In genomic region chr7:3411160-3411941, GRCm38 (mm10) we compare ENCODE assay signal across 8 mouse cellular contexts. TPM values are rescaled to one million over a fixed set of nuclear protein-coding genes. Genes with fewer than 3 reads are reported as not detected.
DNase-seq lines count a peak whose midpoint lies in the region; ATAC-seq and TF ChIP-seq lines count a peak whose summit lies in the region.

No protein-coding gene starts in this region.

- DNase-seq in gastrocnemius, adult 2 months: peak; percentile 28
- no peak for DNase-seq in gastrocnemius, adult 18-20 months (ENCODE audit: low spot score)
- DNase-seq in MN1 (ENCODE audit: low spot score): peak; percentile 86
- DNase-seq in limb, embryonic 14.5 days (ENCODE audit: low spot score): peak; percentile 79
- peak; percentile 34 to 56 for DNase-seq in natural killer cell, adult 2 months (ENCODE audit: low spot score in 2 of 2)
- DNase-seq in urinary bladder, postnatal 36 days (ENCODE audit: low spot score in 2 of 2): no peak

- H3K9ac ChIP-seq in hindbrain, embryonic 12.5 days: peak overlapping the region; percentile 45
- H3K9ac ChIP-seq in limb, embryonic 14.5 days (ENCODE audit: low read depth, low read length, severe bottlenecking): peak overlapping the region; percentile 31; the same call in 1 of the 2 replicates

- TF ChIP-seq CTCF in gastrocnemius, adult 2 months (IDR thresholded peaks at IDR 0.05): no peak
- no peak for TF ChIP-seq CTCF in cortical plate, adult 2 months (IDR thresholded peaks at IDR 0.05; ENCODE audit: extremely low read depth, insufficient read depth, low read length)

- H3K27me3 ChIP-seq in hindbrain, embryonic 12.5 days: peaks cover 52% of the 10 kb centered on the region
- peaks cover 59% of the 10 kb centered on the region for H3K27me3 ChIP-seq in limb, embryonic 14.5 days (ENCODE audit: control insufficient read depth, insufficient read depth, low read length)

- peak overlapping the region; percentile 64 for H3K4me3 ChIP-seq in gastrocnemius, adult 2 months
- peak overlapping the region; percentile 30 for H3K4me3 ChIP-seq in cortical plate, adult 2 months (ENCODE audit: insufficient read depth, low read length)
- peak overlapping the region; percentile 39 for H3K4me3 ChIP-seq in hindbrain, embryonic 12.5 days
- peak overlapping the region; percentile 42 for H3K4me3 ChIP-seq in limb, embryonic 14.5 days (replicated peaks; ENCODE audit: low read length)

- TF ChIP-seq POLR2A in cortical plate, adult 2 months (IDR thresholded peaks at IDR 0.05; ENCODE audit: extremely low read depth, insufficient read depth, low read length): 0 out of 2 replicates have a peak, but pooled peaks have one; percentile 14
- TF ChIP-seq POLR2A in limb, embryonic 14.5 days (IDR thresholded peaks at IDR 0.05; ENCODE audit: borderline replicate concordance, extremely low read depth, insufficient read depth, insufficient read length): no peak

- no peak overlapping the region for H3K27ac ChIP-seq in gastrocnemius, adult 2 months
- no peak overlapping the region for H3K27ac ChIP-seq in cortical plate, adult 2 months (ENCODE audit: insufficient read depth, low read length)
- H3K27ac ChIP-seq in hindbrain, embryonic 12.5 days: no peak overlapping the region
- no peak overlapping the region for H3K27ac ChIP-seq in limb, embryonic 14.5 days (replicated peaks; ENCODE audit: low read depth, low read length)

- under 1% methylated on average over 33 of the region's 33 CpGs for WGBS in hindbrain, embryonic 12.5 days
- under 1% methylated on average over 33 of the region's 33 CpGs for WGBS in limb, embryonic 14.5 days

- peak; percentile 90 for ATAC-seq in hindbrain, embryonic 12.5 days (ENCODE audit: low FRiP score)
- peak; percentile 88 for ATAC-seq in limb, embryonic 14.5 days (ENCODE audit: low FRiP score, low read depth)

- H3K9me3 ChIP-seq in hindbrain, embryonic 12.5 days (replicated peaks): no peaks in the 10 kb centered on the region
- no peaks in the 10 kb centered on the region for H3K9me3 ChIP-seq in limb, embryonic 14.5 days (ENCODE audit: control insufficient read depth, low read length)

- intact Hi-C loops in gastrocnemius, adult 2 months (cut with DNase I): loop anchor here (10.0 kb wide), 1 partner anchor 77 kb away; the partner anchor contains the start of gene Cacng7

- peak overlapping the region; percentile 77 for H3K4me2 ChIP-seq in hindbrain, embryonic 12.5 days (replicated peaks)
- peak overlapping the region; percentile 64 for H3K4me2 ChIP-seq in limb, embryonic 14.5 days (replicated peaks; ENCODE audit: low read depth, low read length, severe bottlenecking)

- H3K36me3 ChIP-seq in hindbrain, embryonic 12.5 days: no peaks in the 10 kb centered on the region
- H3K36me3 ChIP-seq in limb, embryonic 14.5 days (ENCODE audit: control insufficient read depth, insufficient read depth, low read length): no peaks in the 10 kb centered on the region

- no peaks in the 10 kb centered on the region for H3K4me1 ChIP-seq in cortical plate, adult 2 months (ENCODE audit: control insufficient read depth, insufficient read depth, low read length)
- H3K4me1 ChIP-seq in hindbrain, embryonic 12.5 days: peaks cover 25% of the 10 kb centered on the region
- peaks cover 5% of the 10 kb centered on the region; the same call in 1 of the 2 replicates for H3K4me1 ChIP-seq in limb, embryonic 14.5 days (ENCODE audit: control insufficient read depth, insufficient read depth, low read length)

RNA-seq across cellular contexts. Expression of gene Cacng6, which starts 12.6 kb away (rescaled TPM):
- 100 to 1,000 TPM; 102 to 120 TPM for total RNA-seq in gastrocnemius, adult 2 months (2021)
- 100 to 1,000 TPM; 125 to 129 TPM for total RNA-seq in gastrocnemius, adult 18-20 months (2021)
- 0.81 and 1.4 TPM in 2 replicates for polyA plus RNA-seq in cortical plate, adult 2 months (2012; rRNA removed)
- 0.27 and 1.4 TPM in 2 replicates for polyA plus RNA-seq in hindbrain, embryonic 12.5 days (2016; fragmentation: Nextera tagmentation; extraction: Ambion mirVana)
- polyA plus RNA-seq in limb, embryonic 14.5 days (2012; rRNA removed): 8.0 and 8.9 TPM in 2 replicates
- 7.1 and 10.0 TPM in 2 replicates for polyA plus RNA-seq in limb, embryonic 14.5 days (2014; fragmentation: Nextera tagmentation; extraction: Ambion mirVana)

RNA-seq across cellular contexts. Expression of gene Cacng8, which starts 20.9 kb away (rescaled TPM):
- not detected for total RNA-seq in gastrocnemius, adult 2 months (2021)
- total RNA-seq in gastrocnemius, adult 18-20 months (2021): not detected
- polyA plus RNA-seq in cortical plate, adult 2 months (2012; rRNA removed): 50.3 and 63.3 TPM in 2 replicates
- polyA plus RNA-seq in hindbrain, embryonic 12.5 days (2016; fragmentation: Nextera tagmentation; extraction: Ambion mirVana): 7.9 and 8.6 TPM in 2 replicates
- polyA plus RNA-seq in limb, embryonic 14.5 days (2012; rRNA removed): 4.0 and 5.5 TPM in 2 replicates
- polyA plus RNA-seq in limb, embryonic 14.5 days (2014; fragmentation: Nextera tagmentation; extraction: Ambion mirVana): 3.6 and 4.7 TPM in 2 replicates

Comparison
In these comparisons a context has a peak if more than half of its experiments do, and no peak if none do; other contexts are left out.
1. DNase-seq: peak in gastrocnemius, adult 2 months (single experiment), MN1 (single experiment), limb, embryonic 14.5 days (single experiment) and natural killer cell, adult 2 months (2 of 2); none in gastrocnemius, adult 18-20 months (single experiment) and urinary bladder, postnatal 36 days (0 of 2).
2. Peak in every context shown above with its lines, with median percentiles within 50 percentile points of each other: H3K4me3 ChIP-seq.